Mouse (Mus musculus) hindbrain, postnatal 0 days (tissue): ENCODE results near the gene Gpx5. TPM values are rescaled to one million over a fixed set of nuclear protein-coding genes. Genes with fewer than 3 reads are reported as not detected.

Experiments used
- ATAC-seq: fragments of 200-750 bp; cut with Nextera tagmentation; 2 replicates; pipeline ENCODE4 v1.8.0; 2017; ENCODE audit warnings: mild to moderate bottlenecking, moderate TSS enrichment, moderate library complexity
- DNase-seq: peaks from one replicate; pipeline ENCODE4 v3.0.0-alpha.2; 2015; ENCODE audit warnings: low spot score
- H3K27ac ChIP-seq: fragments of 300-500 bp; sonication (generic); 2 replicates; pipeline ENCODE4 v1.5.1; 2014; ENCODE audit warnings: mild to moderate bottlenecking
- H3K27me3 ChIP-seq: fragments of 300-500 bp; sonication (generic); 2 replicates; pipeline ENCODE4 v1.6.1; 2014; ENCODE audit warnings: low read length, mixed read lengths; ENCODE audit not compliant: insufficient read depth
- H3K36me3 ChIP-seq: fragments of 300-500 bp; sonication (generic); 2 replicates; pipeline ENCODE4 v1.6.1; 2014; ENCODE audit warnings: low read length, mixed read lengths; ENCODE audit not compliant: insufficient read depth
- H3K4me1 ChIP-seq: fragments of 300-500 bp; sonication (generic); 2 replicates; pipeline ENCODE4 v1.6.1; 2014; ENCODE audit warnings: antibody characterized with exemption, low read length, mixed read lengths; ENCODE audit not compliant: insufficient read depth
- H3K4me2 ChIP-seq: fragments of 300-500 bp; sonication (generic); 2 replicates; pipeline ENCODE4 v1.6.1; 2014; ENCODE audit warnings: low read depth, mild to moderate bottlenecking, low read length, moderate library complexity, mixed read lengths
- H3K4me3 ChIP-seq: fragments of 300-500 bp; sonication (generic); 2 replicates; pipeline ENCODE4 v1.5.1; 2014; ENCODE audit warnings: low read length
- H3K9ac ChIP-seq: fragments of 300-500 bp; sonication (generic); replicated peaks from 2 replicates; pipeline ENCODE4 v1.6.1; 2014; ENCODE audit warnings: mild to moderate bottlenecking, low read length, moderate library complexity, mixed read lengths
- H3K9me3 ChIP-seq: fragments of 300-500 bp; sonication (generic); 2 replicates; pipeline ENCODE4 v1.6.1; 2016; ENCODE audit warnings: low read length, mixed read lengths
- CTCF ChIP-seq: IDR thresholded peaks from 2 replicates; pipeline ENCODE4 v1.5.1; 2016; ENCODE audit warnings: antibody characterized with exemption, control low read depth, low read depth
- WGBS: fragments of 180-500 bp; shearing (Covaris S2); extraction: QIAGEN DNeasy Blood & Tissue Kit; methylation state at CpG from one replicate; pipeline ENCODE4 v1.1.7; 2014; 5-methylcytosine and 5-hydroxymethylcytosine counted together
- polyA plus RNA-seq: library from polyadenylated mRNA; unstranded; fragments of >200 nt; fragmentation: Nextera tagmentation; extraction: Ambion mirVana; gene quantifications from 2 replicates; pipeline ENCODE4 v1.2.1, GENCODE M21; 2015
- total RNA-seq: library from RNA; depleted of rRNA; stranded (reverse); fragments of >200 nt; gene quantifications from 2 replicates; pipeline ENCODE4 v1.2.3, GENCODE M21; 2014; rRNA removed

The Gpx5 gene
- total RNA-seq (not detected in 2 replicates), polyA plus RNA-seq (not detected in 2 replicates)

DNA sequence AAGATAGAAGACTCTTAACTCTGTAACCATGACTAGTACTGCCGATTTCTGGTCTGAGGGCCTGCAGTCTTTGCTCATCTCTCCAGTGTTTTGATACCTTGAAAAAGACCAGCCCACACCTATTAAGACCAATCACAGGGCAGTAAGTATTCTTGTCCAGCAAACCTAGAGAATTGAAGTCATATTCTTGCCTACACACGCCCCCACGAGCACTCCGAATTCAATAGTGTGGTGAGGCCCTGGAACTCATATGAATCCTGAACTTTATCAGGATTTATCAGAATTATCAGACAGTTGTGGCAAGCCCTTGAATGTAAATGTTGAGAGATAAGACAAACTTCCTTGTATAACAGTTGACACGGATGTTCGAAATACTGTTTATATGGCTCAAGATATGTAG lies at the start of gene Gpx5:
Gene Gpx5, minus strand, starts transcription at position 101 of the 400 bp plus-strand sequence.
- no peak for ATAC-seq
- Histone ChIP-seq H3K27ac (no peak within 1 kb of the TSS), H3K4me2 (no peak within 1 kb of the TSS), H3K9ac (no peak within 1 kb of the TSS), H3K4me1 (no peaks in the 10 kb centered on the region), H3K36me3 (no peaks in the 10 kb centered on the region), H3K9me3 (no peaks in the 10 kb centered on the region), H3K27me3 (no peaks in the 10 kb centered on the region), H3K4me3 (no peak within 1 kb of the TSS)
- no peak for DNase-seq
- WGBS = 96% methylated on average over 6 of the region's 6 CpGs
- TF ChIP-seq CTCF = no peak

DNA sequence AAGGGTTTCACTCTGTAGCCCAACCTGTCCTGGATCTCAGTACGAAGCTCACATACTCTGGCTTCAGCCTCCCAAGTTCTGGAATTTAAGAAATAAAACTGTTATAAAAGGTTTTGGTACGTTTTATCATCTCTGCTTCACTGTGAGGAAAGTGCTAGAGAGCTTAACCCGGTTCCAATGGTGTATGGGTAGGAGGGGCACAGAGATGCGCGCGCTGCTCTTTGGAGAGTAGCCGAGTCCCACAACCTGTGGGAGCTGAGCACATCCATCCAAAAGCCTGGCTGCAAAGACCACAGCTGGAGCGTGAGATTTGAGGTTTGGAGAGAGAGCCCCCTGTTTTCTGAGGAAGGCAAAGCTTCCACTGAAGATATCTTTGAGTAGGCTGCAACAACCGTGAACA lies 34.9 kb upstream of the Gpx5 start:
- Histone ChIP-seq H3K36me3 (no peaks in the 10 kb centered on the region), H3K9me3 (no peaks in the 10 kb centered on the region), H3K27ac (no peak overlapping the region), H3K4me3 (peak overlapping the region; percentile 40), H3K4me1 (no peaks in the 10 kb centered on the region), H3K27me3 (no peaks in the 10 kb centered on the region), H3K4me2 (peak overlapping the region; percentile 68), H3K9ac (no peak overlapping the region)
- WGBS = 2% methylated on average over 9 of the region's 9 CpGs
- ATAC-seq (no peak), DNase-seq (peak; percentile 42)
- TF ChIP-seq CTCF = no peak

DNA sequence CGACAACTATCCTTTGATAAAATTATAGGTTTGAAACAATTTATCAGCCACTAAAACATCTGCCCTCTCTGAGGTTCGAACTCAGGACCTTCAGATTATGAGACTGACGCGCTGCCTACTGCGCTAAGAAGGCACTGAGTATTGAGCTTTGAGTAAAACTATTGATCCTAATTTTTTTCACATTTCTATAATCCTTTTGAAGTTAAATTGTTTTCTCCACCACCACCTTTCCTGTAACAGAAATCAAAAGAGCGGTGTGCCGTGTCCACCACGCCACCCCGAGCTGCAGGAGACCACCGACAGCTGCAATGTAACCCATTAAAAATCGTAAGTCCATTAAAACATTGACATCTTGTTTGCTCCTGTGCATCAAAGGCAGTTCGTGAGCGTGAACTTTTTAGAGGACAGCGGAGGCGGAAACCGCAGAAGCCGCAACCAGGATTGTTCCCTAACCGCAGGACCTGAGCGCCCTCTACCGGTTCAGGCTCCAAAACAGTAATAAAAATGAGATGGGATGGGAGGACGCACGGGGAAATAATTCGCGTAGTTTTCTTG lies 34.2 kb upstream of the Gpx5 start:
- TF ChIP-seq CTCF = peak; percentile 86
- DNase-seq (peak; percentile 93), ATAC-seq (peak; percentile 80)
- Histone ChIP-seq H3K4me1 (no peaks in the 10 kb centered on the region), H3K9me3 (no peaks in the 10 kb centered on the region), H3K27ac (no peak overlapping the region), H3K27me3 (no peaks in the 10 kb centered on the region), H3K36me3 (no peaks in the 10 kb centered on the region), H3K9ac (no peak overlapping the region), H3K4me3 (peak overlapping the region; percentile 40), H3K4me2 (peak overlapping the region; percentile 68)
- under 1% methylated on average over 24 of the region's 24 CpGs for WGBS

DNA sequence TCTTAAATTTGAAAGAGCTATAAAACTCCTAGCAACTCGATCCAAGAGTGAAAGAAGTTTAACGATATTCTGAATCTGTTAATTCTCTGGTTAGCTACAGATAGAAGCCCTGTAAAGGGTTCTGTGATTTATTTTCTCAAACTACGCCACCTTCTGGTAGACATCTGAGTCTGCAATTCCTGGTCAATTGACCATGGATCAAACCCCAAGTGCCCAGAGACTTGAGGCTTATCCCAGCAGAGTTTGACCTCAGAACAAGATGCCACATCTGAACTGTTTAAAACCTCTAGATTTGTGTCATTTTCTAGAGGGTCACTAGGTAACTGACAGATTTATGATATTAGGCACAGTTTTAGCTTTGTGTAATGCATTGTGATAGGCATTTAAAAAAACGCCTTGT lies 33.7 kb upstream of the Gpx5 start:
- no peaks in the 10 kb centered on the region for H3K27me3 ChIP-seq
- no peak overlapping the region for H3K9ac ChIP-seq
- 10% methylated on average over 4 of the region's 4 CpGs for WGBS
- no peaks in the 10 kb centered on the region for H3K9me3 ChIP-seq
- no peaks in the 10 kb centered on the region for H3K4me1 ChIP-seq
- peak overlapping the region; percentile 40 for H3K4me3 ChIP-seq
- no peaks in the 10 kb centered on the region for H3K36me3 ChIP-seq
- peak; percentile 46 for ATAC-seq
- H3K4me2 ChIP-seq = peak overlapping the region; percentile 68
- no peak overlapping the region for H3K27ac ChIP-seq
- DNase-seq = peak; percentile 66
- peak; percentile 60 for TF ChIP-seq CTCF

DNA sequence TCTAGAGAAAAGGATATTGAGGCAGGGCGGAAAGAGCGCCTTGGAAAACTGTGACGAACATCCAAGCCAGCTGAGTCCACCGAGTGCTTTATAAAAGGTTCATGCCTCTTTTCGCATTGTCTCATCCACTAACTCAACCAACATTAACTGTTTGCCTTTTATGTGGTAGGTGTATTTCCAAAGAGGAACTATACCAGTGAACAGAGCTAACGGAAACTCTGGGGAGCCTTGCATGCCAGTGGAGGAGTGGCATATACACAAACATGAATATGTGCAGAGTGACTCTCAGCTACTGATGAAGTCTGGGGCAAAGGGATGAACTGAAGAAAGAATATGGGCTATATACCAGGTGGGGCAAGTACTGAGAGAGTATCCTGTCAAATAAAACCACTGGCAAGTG lies 30.9 kb upstream of the Gpx5 start:
- DNase-seq (no peak), ATAC-seq (no peak)
- H3K4me1 ChIP-seq = no peaks in the 10 kb centered on the region
- no peak for TF ChIP-seq CTCF
- WGBS = 62% methylated on average over 6 of the region's 6 CpGs
- peak overlapping the region; percentile 58 for H3K4me2 ChIP-seq
- H3K27ac ChIP-seq = no peak overlapping the region
- H3K9me3 ChIP-seq = no peaks in the 10 kb centered on the region
- no peak overlapping the region for H3K9ac ChIP-seq
- H3K36me3 ChIP-seq = no peaks in the 10 kb centered on the region
- no peaks in the 10 kb centered on the region for H3K27me3 ChIP-seq
- peak overlapping the region; percentile 40 for H3K4me3 ChIP-seq

DNA sequence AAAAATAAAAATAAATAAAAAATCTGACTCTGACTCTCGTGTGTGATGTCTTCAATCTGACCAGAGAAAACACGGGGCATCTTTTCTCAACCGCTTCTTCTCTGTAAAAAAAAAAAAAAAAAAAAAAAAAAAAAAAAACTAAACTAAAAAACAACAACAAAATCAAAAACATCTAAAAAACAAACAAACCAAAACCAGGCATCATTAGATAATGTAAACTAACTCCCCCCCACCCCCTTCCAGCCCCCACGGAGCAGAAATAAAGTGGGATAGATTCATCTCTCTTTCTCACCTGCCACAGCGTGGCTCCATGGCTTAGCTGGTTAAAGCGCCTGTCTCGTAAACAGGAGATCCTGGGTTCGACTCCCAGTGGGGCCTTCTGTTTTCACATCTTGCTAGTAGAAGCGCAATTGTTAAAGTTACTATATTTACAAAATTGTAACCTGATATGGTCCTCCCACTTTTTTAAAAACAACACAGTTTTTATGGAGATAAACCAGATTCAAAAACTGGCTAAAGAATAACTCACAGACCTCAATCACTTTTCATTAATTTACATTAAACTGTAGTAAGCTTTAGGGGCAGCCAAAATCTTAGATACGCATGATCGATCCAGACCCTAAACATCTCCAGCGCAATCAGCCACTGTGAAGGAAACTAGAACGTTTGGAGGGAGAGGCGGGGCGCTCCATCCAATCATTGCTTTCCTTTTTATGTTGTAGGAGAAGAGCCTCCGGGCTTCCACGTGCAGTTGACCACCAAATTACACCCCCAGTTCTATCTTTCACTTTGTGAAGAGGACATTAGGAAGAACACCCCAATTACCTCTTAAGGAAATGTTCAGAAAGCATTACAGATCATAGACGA lies 30.2 kb upstream of the Gpx5 start:
- Histone ChIP-seq H3K27ac (no peak overlapping the region), H3K9me3 (no peaks in the 10 kb centered on the region), H3K27me3 (no peaks in the 10 kb centered on the region), H3K9ac (no peak overlapping the region), H3K4me3 (peak overlapping the region; percentile 40), H3K4me1 (no peaks in the 10 kb centered on the region), H3K36me3 (no peaks in the 10 kb centered on the region), H3K4me2 (peak overlapping the region; percentile 58)
- no peak for TF ChIP-seq CTCF
- DNase-seq (peak; percentile 71), ATAC-seq (no peak)
- 13% methylated on average over 18 of the region's 18 CpGs for WGBS
